Mouse (Mus musculus) embryonic fibroblast, embryonic 13.5 days (primary cell): ENCODE results near the gene Mgat5. TPM values are rescaled to one million over a fixed set of nuclear protein-coding genes. Genes with fewer than 3 reads are reported as not detected.

ENCODE experiments used
- H3K27ac ChIP-seq: 2 replicates; pipeline ENCODE4 v1.5.1; 2012; ENCODE audit warnings: low read length, control low read depth, inconsistent platforms; ENCODE audit not compliant: insufficient read depth
- H3K4me1 ChIP-seq: 2 replicates; pipeline ENCODE4 v1.6.1; 2011; ENCODE audit warnings: low read length; ENCODE audit not compliant: control insufficient read depth, insufficient read depth
- H3K4me3 ChIP-seq: 2 replicates; pipeline ENCODE4 v1.5.1; 2011; ENCODE audit warnings: mild to moderate bottlenecking, control low read depth, low read length; ENCODE audit not compliant: insufficient read depth
- CTCF ChIP-seq: IDR thresholded peaks from 2 replicates; pipeline ENCODE4 v1.5.1; 2011; ENCODE audit warnings: mild to moderate bottlenecking, control low read depth, low read length, moderate library complexity, borderline replicate concordance; ENCODE audit not compliant: insufficient read depth
- POLR2A ChIP-seq: IDR thresholded peaks from 2 replicates; pipeline ENCODE4 v1.6.1; 2011; ENCODE audit warnings: low read depth, mild to moderate bottlenecking, control low read depth, low read length, moderate library complexity
- polyA plus RNA-seq: library from polyadenylated mRNA; stranded (reverse); fragments of >200 nt; gene quantifications from 2 replicates; pipeline ENCODE4 v1.2.4, GENCODE M21; 2011; ENCODE audit warnings: low read depth; ENCODE audit not compliant: missing spikeins, insufficient read length

Mgat5 gene
- polyA plus RNA-seq, 1 experiment, result 13.3 TPM

- H3K27ac ChIP-seq, result no peak overlapping the region
- H3K4me3 ChIP-seq, result no peak overlapping the region
Observed at GRCm38 (mm10) chr1:127420795-127421194, 216.0 kb downstream of the Mgat5 start.

GRCm38 (mm10) chr1:127422565-127422964 lies 217.8 kb downstream of the Mgat5 start:
- Histone ChIP-seq H3K27ac (no peak overlapping the region), H3K4me3 (no peak overlapping the region), H3K4me1 (no peaks in the 10 kb centered on the region)
- no peak for TF ChIP-seq POLR2A
- no peak for TF ChIP-seq CTCF

More at GRCm38 (mm10) chr1:127420795-127421194, 216.0 kb downstream of the Mgat5 start:
- no peak for TF ChIP-seq POLR2A
- TF ChIP-seq CTCF, result no peak
- H3K4me1 ChIP-seq, result no peaks in the 10 kb centered on the region

- no peak overlapping the region for H3K4me3 ChIP-seq
- H3K27ac ChIP-seq, result no peak overlapping the region
- no peak for TF ChIP-seq CTCF
- TF ChIP-seq POLR2A, result no peak
- no peaks in the 10 kb centered on the region for H3K4me1 ChIP-seq
Observed at GRCm38 (mm10) chr1:127425021-127425532, 220.3 kb downstream of the Mgat5 start.

GRCm38 (mm10) chr1:127430290-127430689 lies 225.5 kb downstream of the Mgat5 start:
- H3K4me3 ChIP-seq, result no peak overlapping the region
- H3K4me1 ChIP-seq, result no peaks in the 10 kb centered on the region
- no peak overlapping the region for H3K27ac ChIP-seq
- TF ChIP-seq CTCF, result no peak

- H3K27ac ChIP-seq, result no peak overlapping the region
Observed at GRCm38 (mm10) chr1:127434829-127435228, 230.0 kb downstream of the Mgat5 start.

GRCm38 (mm10) chr1:127437091-127437490 lies 232.3 kb downstream of the Mgat5 start:
- TF ChIP-seq CTCF (no peak), POLR2A (no peak)
- H3K4me1 ChIP-seq, result no peaks in the 10 kb centered on the region
- H3K4me3 ChIP-seq, result no peak overlapping the region
- H3K27ac ChIP-seq, result no peak overlapping the region

More at GRCm38 (mm10) chr1:127434829-127435228, 230.0 kb downstream of the Mgat5 start:
- Histone ChIP-seq H3K4me3 (no peak overlapping the region), H3K4me1 (no peaks in the 10 kb centered on the region)
- TF ChIP-seq POLR2A (no peak), CTCF (no peak)

GRCm38 (mm10) chr1:127439452-127439891 lies 234.7 kb downstream of the Mgat5 start:
- Histone ChIP-seq H3K4me1 (peaks cover 2% of the 10 kb centered on the region), H3K4me3 (no peak overlapping the region), H3K27ac (no peak overlapping the region)
- TF ChIP-seq POLR2A (no peak), CTCF (no peak)

- Histone ChIP-seq H3K27ac (no peak overlapping the region), H3K4me3 (no peak overlapping the region), H3K4me1 (peaks cover 10% of the 10 kb centered on the region)
- no peak for TF ChIP-seq CTCF
Observed at GRCm38 (mm10) chr1:127441007-127441406, 236.2 kb downstream of the Mgat5 start.

- no peak overlapping the region for H3K27ac ChIP-seq
- H3K4me1 ChIP-seq, result peaks cover 10% of the 10 kb centered on the region
- no peak overlapping the region for H3K4me3 ChIP-seq
- no peak for TF ChIP-seq CTCF
- no peak for TF ChIP-seq POLR2A
Observed at GRCm38 (mm10) chr1:127441736-127442135, 236.9 kb downstream of the Mgat5 start.

- H3K4me1 ChIP-seq, result peaks cover 10% of the 10 kb centered on the region
- TF ChIP-seq POLR2A, result no peak
- no peak for TF ChIP-seq CTCF
- no peak overlapping the region for H3K27ac ChIP-seq
- H3K4me3 ChIP-seq, result no peak overlapping the region
Observed at GRCm38 (mm10) chr1:127442880-127443877, 238.4 kb downstream of the Mgat5 start.

- TF ChIP-seq CTCF, result no peak
- no peak for TF ChIP-seq POLR2A
- Histone ChIP-seq H3K27ac (no peak overlapping the region), H3K4me3 (no peak overlapping the region), H3K4me1 (peaks cover 10% of the 10 kb centered on the region)
Observed at GRCm38 (mm10) chr1:127444836-127445485, 240.1 kb downstream of the Mgat5 start.
